Mouse (Mus musculus): ENCODE data around the gene Bard1. TPM values are rescaled to one million over a fixed set of nuclear protein-coding genes. Genes with fewer than 3 reads are reported as not detected.
A peak's percentile ranks its signal among the peaks of the same experiment; 100 is the strongest.

Gene Bard1
- 2.2 and 2.7 TPM in 2 replicates for polyA plus RNA-seq (2014; fragmentation: Nextera tagmentation; extraction: Ambion mirVana)

DNA sequence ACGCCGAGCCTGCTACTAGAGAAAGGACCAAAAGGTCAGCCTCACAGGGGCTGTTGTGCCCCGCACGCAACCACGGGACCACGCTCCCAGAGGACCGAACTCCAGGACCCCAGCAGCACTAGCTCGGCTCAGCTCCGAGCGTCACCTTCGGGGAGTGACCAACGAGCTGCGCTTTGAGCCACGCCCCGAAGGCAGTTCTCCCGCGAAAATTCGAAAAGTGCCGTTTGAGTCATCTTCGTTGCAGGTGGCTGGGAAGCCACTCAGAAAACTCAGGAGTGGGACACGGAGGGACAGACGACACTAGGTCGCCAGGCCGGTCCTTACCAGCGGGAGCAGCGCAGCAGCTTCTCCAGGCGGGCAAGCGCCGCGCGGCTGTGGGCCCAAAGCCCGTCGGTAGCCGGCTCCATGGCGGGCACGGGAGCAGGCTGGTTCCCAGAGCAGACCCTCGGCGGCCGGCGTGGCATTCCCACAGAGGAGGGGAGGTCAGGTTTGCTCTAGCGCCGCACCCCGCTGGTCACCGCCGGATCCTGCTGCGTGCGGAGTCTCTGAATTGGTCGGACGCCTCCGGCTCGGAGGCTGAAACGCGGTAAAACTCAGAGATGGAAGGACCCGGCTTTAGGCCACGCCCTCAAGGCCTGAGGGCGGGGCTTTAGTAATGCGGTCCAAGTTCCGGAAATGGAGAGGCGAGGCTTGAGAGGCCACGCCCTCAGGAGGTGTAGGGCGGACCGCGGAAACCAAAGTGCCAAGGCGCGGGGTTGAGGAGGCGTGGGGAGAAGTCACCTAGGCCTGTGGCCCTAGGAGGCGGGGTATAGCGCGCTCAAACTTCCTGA lies at the start of gene Bard1:
Gene Bard1 (minus strand): TSS at position 803 of the 830 bp plus-strand sequence.
- no peaks in the 10 kb centered on the region for H3K9me3 ChIP-seq (ENCODE audit: control insufficient read depth, low read length)
- no peaks in the 10 kb centered on the region for H3K27me3 ChIP-seq (ENCODE audit: control insufficient read depth, insufficient read depth, low read length)
- H3K4me2 ChIP-seq (replicated peaks; ENCODE audit: low read depth, low read length): peak within 1 kb of the TSS; percentile 72
- under 1% methylated on average over 68 of the region's 69 CpGs for WGBS
- H3K36me3 ChIP-seq (ENCODE audit: control insufficient read depth, insufficient read depth, low read length): no peaks in the 10 kb centered on the region
- H3K4me1 ChIP-seq (replicated peaks; ENCODE audit: control insufficient read depth, insufficient read depth, low read length): no peaks in the 10 kb centered on the region
- DNase-seq (ENCODE audit: low spot score) (peak; percentile 97), ATAC-seq (ENCODE audit: low FRiP score) (peak; percentile 97)
- peak within 1 kb of the TSS; percentile 56; the same call in 1 of the 2 replicates for H3K27ac ChIP-seq (ENCODE audit: low read depth, low read length)
- peak within 1 kb of the TSS; percentile 82 for H3K4me3 ChIP-seq (ENCODE audit: low read depth, low read length)
- H3K9ac ChIP-seq (ENCODE audit: low read depth, low read length): peak within 1 kb of the TSS; percentile 74

- DNase-seq (ENCODE audit: low spot score): no peak
- H3K36me3 ChIP-seq (ENCODE audit: control insufficient read depth, insufficient read depth, low read length): no peaks in the 10 kb centered on the region
- H3K9ac ChIP-seq (ENCODE audit: low read depth, low read length): no peak overlapping the region
- H3K4me2 ChIP-seq (replicated peaks; ENCODE audit: low read depth, low read length): no peak overlapping the region
- no peak for ATAC-seq (ENCODE audit: low FRiP score)
- no peaks in the 10 kb centered on the region for H3K27me3 ChIP-seq (ENCODE audit: control insufficient read depth, insufficient read depth, low read length)
- 92% methylated on average over 4 of the region's 4 CpGs for WGBS
- H3K4me3 ChIP-seq (ENCODE audit: low read depth, low read length): no peak overlapping the region
- no peak overlapping the region for H3K27ac ChIP-seq (ENCODE audit: low read depth, low read length)
- no peaks in the 10 kb centered on the region for H3K4me1 ChIP-seq (replicated peaks; ENCODE audit: control insufficient read depth, insufficient read depth, low read length)
- H3K9me3 ChIP-seq (ENCODE audit: control insufficient read depth, low read length): no peaks in the 10 kb centered on the region
Measured at GRCm38 (mm10) chr1:71127171-71127570, 24.2 kb upstream of the Bard1 start.

- H3K36me3 ChIP-seq (ENCODE audit: control insufficient read depth, insufficient read depth, low read length): no peaks in the 10 kb centered on the region
- DNase-seq (ENCODE audit: low spot score): no peak
- H3K4me2 ChIP-seq (replicated peaks; ENCODE audit: low read depth, low read length): no peak overlapping the region
- H3K27me3 ChIP-seq (ENCODE audit: control insufficient read depth, insufficient read depth, low read length): no peaks in the 10 kb centered on the region
- ATAC-seq (ENCODE audit: low FRiP score): no peak
- H3K4me3 ChIP-seq (ENCODE audit: low read depth, low read length): no peak overlapping the region
- 73% methylated on average over 2 of the region's 2 CpGs for WGBS
- no peak overlapping the region for H3K9ac ChIP-seq (ENCODE audit: low read depth, low read length)
- no peaks in the 10 kb centered on the region for H3K9me3 ChIP-seq (ENCODE audit: control insufficient read depth, low read length)
- no peaks in the 10 kb centered on the region for H3K4me1 ChIP-seq (replicated peaks; ENCODE audit: control insufficient read depth, insufficient read depth, low read length)
- H3K27ac ChIP-seq (ENCODE audit: low read depth, low read length): no peak overlapping the region
Measured at GRCm38 (mm10) chr1:71118511-71118910, 15.6 kb upstream of the Bard1 start.

- DNase-seq (ENCODE audit: low spot score) (peak; percentile 10), ATAC-seq (ENCODE audit: low FRiP score) (peak; percentile 75)
- 56% methylated on average over 4 of the region's 4 CpGs for WGBS
- Histone ChIP-seq H3K27ac (ENCODE audit: low read depth, low read length) (no peak overlapping the region), H3K9me3 (ENCODE audit: control insufficient read depth, low read length) (no peaks in the 10 kb centered on the region), H3K4me3 (ENCODE audit: low read depth, low read length) (no peak overlapping the region), H3K4me1 (replicated peaks; ENCODE audit: control insufficient read depth, insufficient read depth, low read length) (no peaks in the 10 kb centered on the region), H3K9ac (ENCODE audit: low read depth, low read length) (no peak overlapping the region), H3K4me2 (replicated peaks; ENCODE audit: low read depth, low read length) (no peak overlapping the region), H3K36me3 (ENCODE audit: control insufficient read depth, insufficient read depth, low read length) (no peaks in the 10 kb centered on the region), H3K27me3 (ENCODE audit: control insufficient read depth, insufficient read depth, low read length) (no peaks in the 10 kb centered on the region)
Measured at GRCm38 (mm10) chr1:71117253-71117652, 14.3 kb upstream of the Bard1 start.

DNA sequence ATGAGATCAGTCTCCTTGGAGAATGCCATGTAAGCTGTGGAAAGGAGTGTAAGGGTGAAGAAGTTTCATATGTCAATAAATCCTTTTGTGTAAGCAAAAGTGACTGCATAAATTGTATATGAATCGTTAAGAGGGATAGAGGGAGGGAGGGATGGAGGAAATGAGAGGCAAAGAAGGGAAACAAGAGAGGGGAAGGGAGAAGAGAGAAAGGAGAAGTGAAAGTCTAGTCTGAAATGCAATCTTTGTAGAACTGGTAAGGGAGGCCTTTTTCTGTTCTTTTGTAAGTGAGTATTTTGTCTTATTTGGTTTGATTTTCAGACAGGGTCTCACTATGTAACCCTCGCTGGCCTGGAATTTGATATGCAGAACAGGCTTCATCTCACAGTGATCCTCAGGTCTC lies 12.8 kb upstream of the Bard1 start:
- DNase-seq (ENCODE audit: low spot score) (no peak), ATAC-seq (ENCODE audit: low FRiP score) (no peak)
- Histone ChIP-seq H3K27me3 (ENCODE audit: control insufficient read depth, insufficient read depth, low read length) (no peaks in the 10 kb centered on the region), H3K27ac (ENCODE audit: low read depth, low read length) (no peak overlapping the region), H3K4me3 (ENCODE audit: low read depth, low read length) (no peak overlapping the region), H3K9me3 (ENCODE audit: control insufficient read depth, low read length) (no peaks in the 10 kb centered on the region), H3K36me3 (ENCODE audit: control insufficient read depth, insufficient read depth, low read length) (no peaks in the 10 kb centered on the region), H3K4me1 (replicated peaks; ENCODE audit: control insufficient read depth, insufficient read depth, low read length) (no peaks in the 10 kb centered on the region), H3K4me2 (replicated peaks; ENCODE audit: low read depth, low read length) (no peak overlapping the region), H3K9ac (ENCODE audit: low read depth, low read length) (no peak overlapping the region)
- WGBS: 82% methylated on average over 2 of the region's 2 CpGs

GRCm38 (mm10) chr1:71109858-71110257 lies 6.9 kb upstream of the Bard1 start:
- ATAC-seq (ENCODE audit: low FRiP score) (no peak), DNase-seq (ENCODE audit: low spot score) (no peak)
- Histone ChIP-seq H3K27me3 (ENCODE audit: control insufficient read depth, insufficient read depth, low read length) (no peaks in the 10 kb centered on the region), H3K27ac (ENCODE audit: low read depth, low read length) (no peak overlapping the region), H3K9me3 (ENCODE audit: control insufficient read depth, low read length) (no peaks in the 10 kb centered on the region), H3K4me1 (replicated peaks; ENCODE audit: control insufficient read depth, insufficient read depth, low read length) (no peaks in the 10 kb centered on the region), H3K36me3 (ENCODE audit: control insufficient read depth, insufficient read depth, low read length) (no peaks in the 10 kb centered on the region), H3K4me3 (ENCODE audit: low read depth, low read length) (no peak overlapping the region), H3K4me2 (replicated peaks; ENCODE audit: low read depth, low read length) (no peak overlapping the region), H3K9ac (ENCODE audit: low read depth, low read length) (no peak overlapping the region)
- 87% methylated on average over 10 of the region's 10 CpGs for WGBS

DNA sequence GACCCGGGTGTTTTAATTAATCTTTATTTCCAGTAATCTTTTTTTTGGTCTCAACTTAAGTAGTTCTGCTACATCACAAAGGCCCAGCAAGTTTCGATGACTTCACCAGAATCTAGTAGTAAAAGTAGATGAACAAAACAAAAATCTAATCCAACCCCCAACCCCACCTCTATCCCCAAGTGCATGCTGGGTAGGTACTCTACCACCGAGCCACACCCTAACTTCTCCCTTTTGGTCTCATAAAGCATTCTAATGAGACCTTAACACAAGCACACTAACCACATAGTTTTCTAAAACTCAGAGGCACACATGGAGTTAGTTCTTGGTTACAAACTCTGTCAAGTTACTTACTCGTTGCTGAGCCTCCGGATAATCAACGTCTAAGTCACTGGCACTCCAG lies 3.2 kb upstream of the Bard1 start:
- ATAC-seq (ENCODE audit: low FRiP score): no peak
- no peak overlapping the region for H3K4me3 ChIP-seq (ENCODE audit: low read depth, low read length)
- no peaks in the 10 kb centered on the region for H3K27me3 ChIP-seq (ENCODE audit: control insufficient read depth, insufficient read depth, low read length)
- no peak for DNase-seq (ENCODE audit: low spot score)
- H3K4me1 ChIP-seq (replicated peaks; ENCODE audit: control insufficient read depth, insufficient read depth, low read length): no peaks in the 10 kb centered on the region
- H3K9ac ChIP-seq (ENCODE audit: low read depth, low read length): no peak overlapping the region
- H3K27ac ChIP-seq (ENCODE audit: low read depth, low read length): no peak overlapping the region
- no peaks in the 10 kb centered on the region for H3K36me3 ChIP-seq (ENCODE audit: control insufficient read depth, insufficient read depth, low read length)
- H3K9me3 ChIP-seq (ENCODE audit: control insufficient read depth, low read length): no peaks in the 10 kb centered on the region
- 96% methylated on average over 6 of the region's 6 CpGs for WGBS
- H3K4me2 ChIP-seq (replicated peaks; ENCODE audit: low read depth, low read length): no peak overlapping the region

GRCm38 (mm10) chr1:71105724-71106123 lies 2.8 kb upstream of the Bard1 start:
- no peak for DNase-seq (ENCODE audit: low spot score)
- WGBS: 88% methylated on average over 8 of the region's 8 CpGs

More at GRCm38 (mm10) chr1:71105724-71106123, 2.8 kb upstream of the Bard1 start:
- H3K9ac ChIP-seq (ENCODE audit: low read depth, low read length): no peak overlapping the region
- no peaks in the 10 kb centered on the region for H3K36me3 ChIP-seq (ENCODE audit: control insufficient read depth, insufficient read depth, low read length)
- no peaks in the 10 kb centered on the region for H3K27me3 ChIP-seq (ENCODE audit: control insufficient read depth, insufficient read depth, low read length)
- no peak overlapping the region for H3K4me3 ChIP-seq (ENCODE audit: low read depth, low read length)
- H3K4me1 ChIP-seq (replicated peaks; ENCODE audit: control insufficient read depth, insufficient read depth, low read length): no peaks in the 10 kb centered on the region
- no peak overlapping the region for H3K4me2 ChIP-seq (replicated peaks; ENCODE audit: low read depth, low read length)
- ATAC-seq (ENCODE audit: low FRiP score): no peak
- no peak overlapping the region for H3K27ac ChIP-seq (ENCODE audit: low read depth, low read length)
- H3K9me3 ChIP-seq (ENCODE audit: control insufficient read depth, low read length): no peaks in the 10 kb centered on the region
